Mouse (Mus musculus) left cerebral cortex, postnatal 10 days (tissue): ENCODE results near the gene BC035947. TPM values are rescaled to one million over a fixed set of nuclear protein-coding genes. Genes with fewer than 3 reads are reported as not detected.
A peak's percentile ranks its signal among the peaks of the same experiment; 100 is the strongest.
"Not testable (repeated sequence)": the region's sequence is repeated elsewhere in the genome, so short reads cannot be mapped to it uniquely, and the experiment has no call there.

Experiments used
- DNase-seq, 2 experiments: peaks; one replicate each; pipeline ENCODE4 v3.0.0; 2021 to 2022; ENCODE audit warnings: low spot score in 2 of 2, mixed read lengths in 1 of 2; ENCODE audit errors: extremely low spot score in 1 of 2
- intact Hi-C: fragments of 180-260 bp; cut with DNase I; formaldehyde crosslinking; loops from one replicate; pipeline ENCODE4 v1.15.1; 2025
- total RNA-seq, 2 experiments: library from RNA; stranded (reverse); gene quantifications; 2 replicates each; pipeline ENCODE4 v1.2.3; 2021

BC035947 gene
- total RNA-seq, 2 experiments from 2014 or later: 0.11 to 0.28 TPM

- DNase-seq: no peak
- intact Hi-C loops: no loop called here
These were observed 798 bp upstream of the BC035947 start for GRCm38 (mm10) chr1:78512756-78513155.

GRCm38 (mm10) chr1:78510862-78511261, 1.1 kb downstream of the BC035947 start, which contains the start of gene Mogat1:
TSS of gene Mogat1 (plus strand) at chr1:78510991.
- intact Hi-C loops: no loop called here
- DNase-seq: no peak

- intact Hi-C loops: no loop called here
These were observed 4.8 kb downstream of the BC035947 start for GRCm38 (mm10) chr1:78507137-78507536.

GRCm38 (mm10) chr1:78502527-78502926, 9.4 kb downstream of the BC035947 start:
- DNase-seq: no peak
- intact Hi-C loops: no loop called here

More at GRCm38 (mm10) chr1:78507137-78507536, 4.8 kb downstream of the BC035947 start:
- no peak for DNase-seq

GRCm38 (mm10) chr1:78501856-78502255, 10.1 kb downstream of the BC035947 start:
- DNase-seq, intact Hi-C loops: not testable (repeated sequence)

GRCm38 (mm10) chr1:78501036-78501435, 10.9 kb downstream of the BC035947 start:
- intact Hi-C loops: no loop called here
- no peak for DNase-seq

- no peak for DNase-seq
- intact Hi-C loops: no loop called here
These were observed 21.8 kb downstream of the BC035947 start for GRCm38 (mm10) chr1:78490143-78490542.

- peak; percentile 90 to 93 for DNase-seq
- intact Hi-C loops: no loop called here
These were observed 23.0 kb downstream of the BC035947 start, which contains the start of gene Farsb for GRCm38 (mm10) chr1:78488752-78489492. TSS of gene Farsb (minus strand) at chr1:78488897.

- DNase-seq: no peak
These were observed 23.6 kb downstream of the BC035947 start for GRCm38 (mm10) chr1:78488427-78488751.

GRCm38 (mm10) chr1:78484361-78484760, 27.6 kb downstream of the BC035947 start:
- intact Hi-C loops: no loop called here
- no peak for DNase-seq

More at GRCm38 (mm10) chr1:78488427-78488751, 23.6 kb downstream of the BC035947 start:
- intact Hi-C loops: no loop called here

GRCm38 (mm10) chr1:78483430-78483829, 28.5 kb downstream of the BC035947 start:
- DNase-seq: no peak
- intact Hi-C loops: no loop called here

- DNase-seq: no peak
- intact Hi-C loops: no loop called here
These were observed 39.5 kb downstream of the BC035947 start for GRCm38 (mm10) chr1:78472441-78472840.

GRCm38 (mm10) chr1:78454659-78455058, 57.3 kb downstream of the BC035947 start:
- peak; percentile 38 to 40 for DNase-seq
- intact Hi-C loops: loop anchor here (2.0 to 10.0 kb wide), 3 partner anchors 240 to 510 kb away; no protein-coding TSS in a partner anchor

- no peak for DNase-seq
- intact Hi-C loops: loop anchor here (2.0 to 10.0 kb wide), 3 partner anchors 239 to 509 kb away; no protein-coding TSS in a partner anchor
These were observed 58.1 kb downstream of the BC035947 start for GRCm38 (mm10) chr1:78453886-78454285.

- DNase-seq: no peak
- intact Hi-C loops: loop anchor here (10.0 kb wide), 2 partner anchors 238 to 508 kb away; no protein-coding TSS in a partner anchor
These were observed 59.4 kb downstream of the BC035947 start for GRCm38 (mm10) chr1:78452544-78452943.

- intact Hi-C loops: loop anchor here (10.0 kb wide), 2 partner anchors 236 to 506 kb away; no protein-coding TSS in a partner anchor
These were observed 60.7 kb downstream of the BC035947 start for GRCm38 (mm10) chr1:78451070-78451854.

GRCm38 (mm10) chr1:78448091-78448490, 63.9 kb downstream of the BC035947 start:
- DNase-seq: no peak
- intact Hi-C loops: no loop called here

More at GRCm38 (mm10) chr1:78451070-78451854, 60.7 kb downstream of the BC035947 start:
- no peak for DNase-seq
